Mouse (Mus musculus) hindbrain, embryonic 16.5 days (tissue): ENCODE data around the gene Col4a6. TPM values are rescaled to one million over a fixed set of nuclear protein-coding genes. Genes with fewer than 3 reads are reported as not detected.

Source experiments
- ATAC-seq: fragments of 200-750 bp; cut with Nextera tagmentation; 2 replicates; pipeline ENCODE4 v1.8.0; 2017; ENCODE audit warnings: moderate TSS enrichment, moderate library complexity
- H3K27ac ChIP-seq: fragments of 300-500 bp; sonication (generic); 2 replicates; pipeline ENCODE4 v1.5.1; 2014; ENCODE audit warnings: low read depth, mild to moderate bottlenecking, control low read depth, low read length, moderate library complexity
- H3K27me3 ChIP-seq: fragments of 300-500 bp; sonication (generic); replicated peaks from 2 replicates; pipeline ENCODE4 v1.6.1; 2014; ENCODE audit warnings: low read length; ENCODE audit not compliant: control insufficient read depth, insufficient read depth
- H3K36me3 ChIP-seq: fragments of 300-500 bp; sonication (generic); 2 replicates; pipeline ENCODE4 v1.6.1; 2014; ENCODE audit warnings: mild to moderate bottlenecking, low read length, moderate library complexity, mixed read lengths; ENCODE audit not compliant: control insufficient read depth, insufficient read depth
- H3K4me1 ChIP-seq: fragments of 300-500 bp; sonication (generic); 2 replicates; pipeline ENCODE4 v1.6.1; 2014; ENCODE audit warnings: low read depth, low read length; ENCODE audit not compliant: control insufficient read depth, insufficient read depth
- H3K4me2 ChIP-seq: fragments of 300-500 bp; sonication (generic); 2 replicates; pipeline ENCODE4 v1.6.1; 2014; ENCODE audit warnings: mild to moderate bottlenecking, low read length, control low read depth, moderate library complexity
- H3K4me3 ChIP-seq: fragments of 300-500 bp; sonication (generic); 2 replicates; pipeline ENCODE4 v1.5.1; 2014; ENCODE audit warnings: mild to moderate bottlenecking, low read length, control low read depth, moderate library complexity
- H3K9ac ChIP-seq: fragments of 300-500 bp; sonication (generic); 2 replicates; pipeline ENCODE4 v1.6.1; 2014; ENCODE audit warnings: low read depth, mild to moderate bottlenecking, control low read depth, low read length, moderate library complexity
- H3K9me3 ChIP-seq: fragments of 300-500 bp; sonication (generic); 2 replicates; pipeline ENCODE4 v1.6.1; 2014; ENCODE audit warnings: mild to moderate bottlenecking, low read length, moderate library complexity; ENCODE audit not compliant: control insufficient read depth
- WGBS: fragments of 180-500 bp; shearing (Covaris S2); extraction: QIAGEN DNeasy Blood & Tissue Kit; methylation state at CpG from one replicate; pipeline ENCODE4 v1.1.7; 2014; 5-methylcytosine and 5-hydroxymethylcytosine counted together
- polyA plus RNA-seq: library from polyadenylated mRNA; unstranded; fragments of >200 nt; fragmentation: Nextera tagmentation; extraction: Ambion mirVana; gene quantifications from 2 replicates; pipeline ENCODE4 v1.2.1, GENCODE M21; 2015

Gene Col4a6
- polyA plus RNA-seq, 1 experiment from 2014 or later, result 2.9 TPM

- H3K4me1 ChIP-seq, result no peaks in the 10 kb centered on the region
- no peaks in the 10 kb centered on the region for H3K36me3 ChIP-seq
- ATAC-seq, result no peak
- no peaks in the 10 kb centered on the region for H3K9me3 ChIP-seq
- no peak overlapping the region for H3K27ac ChIP-seq
- H3K4me3 ChIP-seq, result no peak overlapping the region
- H3K27me3 ChIP-seq, result peaks cover 9% of the 10 kb centered on the region
- no peak overlapping the region for H3K4me2 ChIP-seq
- H3K9ac ChIP-seq, result no peak overlapping the region
These were observed 278.8 kb downstream of the Col4a6 start for GRCm38 (mm10) chrX:141195036-141195435.

GRCm38 (mm10) chrX:141175353-141175752, 298.5 kb downstream of the Col4a6 start:
- Histone ChIP-seq H3K27ac (no peak overlapping the region), H3K27me3 (no peaks in the 10 kb centered on the region; the same call in 1 of the 2 replicates)

GRCm38 (mm10) chrX:141165067-141165466, 308.8 kb downstream of the Col4a6 start:
- Histone ChIP-seq H3K9ac (no peak overlapping the region), H3K4me2 (no peak overlapping the region), H3K27me3 (peaks cover 4% of the 10 kb centered on the region; the same call in 1 of the 2 replicates), H3K4me3 (no peak overlapping the region), H3K36me3 (no peaks in the 10 kb centered on the region), H3K27ac (no peak overlapping the region), H3K4me1 (no peaks in the 10 kb centered on the region), H3K9me3 (no peaks in the 10 kb centered on the region)
- no peak for ATAC-seq
- 98% methylated on average over 4 of the region's 4 CpGs for WGBS

More at GRCm38 (mm10) chrX:141175353-141175752, 298.5 kb downstream of the Col4a6 start:
- Histone ChIP-seq H3K9me3 (no peaks in the 10 kb centered on the region), H3K4me2 (no peak overlapping the region), H3K9ac (no peak overlapping the region), H3K4me1 (no peaks in the 10 kb centered on the region), H3K4me3 (no peak overlapping the region), H3K36me3 (no peaks in the 10 kb centered on the region)
- 36% methylated on average over 7 of the region's 7 CpGs for WGBS
- ATAC-seq, result no peak; the same call in 1 of the 2 replicates

- Histone ChIP-seq H3K27ac (no peak overlapping the region), H3K4me3 (no peak overlapping the region), H3K4me2 (no peak overlapping the region), H3K27me3 (peaks cover 8% of the 10 kb centered on the region), H3K36me3 (no peaks in the 10 kb centered on the region), H3K9me3 (no peaks in the 10 kb centered on the region), H3K4me1 (no peaks in the 10 kb centered on the region), H3K9ac (no peak overlapping the region)
- WGBS, result 81% methylated on average over 3 of the region's 3 CpGs
- no peak for ATAC-seq
These were observed 313.5 kb downstream of the Col4a6 start for GRCm38 (mm10) chrX:141160371-141160770.

- Histone ChIP-seq H3K9ac (no peak overlapping the region), H3K27me3 (peaks cover 8% of the 10 kb centered on the region), H3K36me3 (no peaks in the 10 kb centered on the region), H3K9me3 (no peaks in the 10 kb centered on the region), H3K4me2 (no peak overlapping the region), H3K4me3 (no peak overlapping the region), H3K4me1 (no peaks in the 10 kb centered on the region), H3K27ac (no peak overlapping the region)
- ATAC-seq, result no peak
- WGBS, result 48% methylated on average over 4 of the region's 4 CpGs
These were observed 315.7 kb downstream of the Col4a6 start for GRCm38 (mm10) chrX:141158160-141158559.

- Histone ChIP-seq H3K27ac (no peak overlapping the region), H3K9me3 (no peaks in the 10 kb centered on the region), H3K36me3 (no peaks in the 10 kb centered on the region), H3K9ac (no peak overlapping the region), H3K4me3 (no peak overlapping the region), H3K4me2 (no peak overlapping the region), H3K4me1 (no peaks in the 10 kb centered on the region), H3K27me3 (peaks cover 8% of the 10 kb centered on the region)
- no peak for ATAC-seq
- WGBS, result 62% methylated on average over 4 of the region's 4 CpGs
These were observed 316.2 kb downstream of the Col4a6 start for GRCm38 (mm10) chrX:141157626-141158025.

GRCm38 (mm10) chrX:141156696-141157095, 317.2 kb downstream of the Col4a6 start:
- 9% methylated on average over 2 of the region's 2 CpGs for WGBS
- ATAC-seq, result no peak
- Histone ChIP-seq H3K4me3 (no peak overlapping the region), H3K9me3 (no peaks in the 10 kb centered on the region), H3K27ac (no peak overlapping the region), H3K36me3 (no peaks in the 10 kb centered on the region), H3K9ac (no peak overlapping the region), H3K4me1 (no peaks in the 10 kb centered on the region), H3K4me2 (no peak overlapping the region), H3K27me3 (peaks cover 8% of the 10 kb centered on the region)

GRCm38 (mm10) chrX:141151182-141151581, 322.7 kb downstream of the Col4a6 start:
- Histone ChIP-seq H3K4me2 (no peak overlapping the region), H3K4me1 (no peaks in the 10 kb centered on the region), H3K36me3 (no peaks in the 10 kb centered on the region), H3K9ac (no peak overlapping the region), H3K27me3 (peaks cover 5% of the 10 kb centered on the region), H3K9me3 (no peaks in the 10 kb centered on the region), H3K27ac (no peak overlapping the region), H3K4me3 (no peak overlapping the region)
- no peak for ATAC-seq

GRCm38 (mm10) chrX:141150290-141150689, 323.6 kb downstream of the Col4a6 start:
- Histone ChIP-seq H3K9me3 (no peaks in the 10 kb centered on the region), H3K4me3 (no peak overlapping the region), H3K9ac (no peak overlapping the region), H3K27me3 (peaks cover 3% of the 10 kb centered on the region; the same call in 1 of the 2 replicates), H3K36me3 (no peaks in the 10 kb centered on the region), H3K4me2 (no peak overlapping the region), H3K4me1 (no peaks in the 10 kb centered on the region), H3K27ac (no peak overlapping the region)
- ATAC-seq, result peak; percentile 34; the same call in 1 of the 2 replicates

- Histone ChIP-seq H3K4me2 (no peak overlapping the region), H3K9me3 (no peaks in the 10 kb centered on the region), H3K4me1 (no peaks in the 10 kb centered on the region), H3K36me3 (no peaks in the 10 kb centered on the region), H3K27me3 (peaks cover 3% of the 10 kb centered on the region; the same call in 1 of the 2 replicates), H3K4me3 (no peak overlapping the region), H3K9ac (no peak overlapping the region), H3K27ac (no peak overlapping the region)
- 77% methylated on average over 1 of the region's 1 CpGs for WGBS
- no peak for ATAC-seq
These were observed 324.2 kb downstream of the Col4a6 start for GRCm38 (mm10) chrX:141149705-141150104.
